Mouse (Mus musculus) gastrocnemius, postnatal 14 days (tissue): Measurements from ENCODE around the gene Stard5. TPM values are rescaled to one million over a fixed set of nuclear protein-coding genes. Genes with fewer than 3 reads are reported as not detected.

Experiments
- total RNA-seq, 2 experiments: library from RNA; stranded (reverse); gene quantifications; 2 replicates each; pipeline ENCODE4 v1.2.3; 2021

Gene Stard5
- total RNA-seq, 2 experiments from 2014 or later, result 6.9 to 8.0 TPM

Other genes with a start within 250 kb of the Stard5 start
- under 1 TPM; 0.20 to 0.35 TPM for gene Tmc3, start 47.0 kb upstream of the Stard5 start, total RNA-seq
- gene Il16, start 113.8 kb downstream of the Stard5 start, total RNA-seq, result 1 to 10 TPM; 4.2 to 6.6 TPM
- gene Cfap161, start 162.9 kb downstream of the Stard5 start, total RNA-seq, result not detected